Mouse (Mus musculus) neural tube, embryonic 14.5 days (tissue): ENCODE data around the gene Gpc6. TPM values are rescaled to one million over a fixed set of nuclear protein-coding genes. Genes with fewer than 3 reads are reported as not detected.

ENCODE experiments used
- ATAC-seq: fragments of 200-750 bp; cut with Nextera tagmentation; 2 replicates; pipeline ENCODE4 v1.8.0; 2017; ENCODE audit warnings: low read depth, mild to moderate bottlenecking, moderate TSS enrichment, moderate library complexity
- H3K27ac ChIP-seq: fragments of 300-500 bp; sonication (generic); 2 replicates; pipeline ENCODE4 v1.5.1; 2014; ENCODE audit warnings: low read depth, mild to moderate bottlenecking, control low read depth, low read length, moderate library complexity, mixed read lengths
- H3K27me3 ChIP-seq: fragments of 300-500 bp; sonication (generic); 2 replicates; pipeline ENCODE4 v1.6.1; 2014; ENCODE audit warnings: low read length; ENCODE audit not compliant: control insufficient read depth, insufficient read depth
- H3K36me3 ChIP-seq: fragments of 300-500 bp; sonication (generic); 2 replicates; pipeline ENCODE4 v1.6.1; 2014; ENCODE audit warnings: low read length, mixed read lengths; ENCODE audit not compliant: control insufficient read depth, insufficient read depth
- H3K4me1 ChIP-seq: fragments of 300-500 bp; sonication (generic); 2 replicates; pipeline ENCODE4 v1.6.1; 2014; ENCODE audit warnings: low read length; ENCODE audit not compliant: control insufficient read depth, insufficient read depth
- H3K4me2 ChIP-seq: fragments of 300-500 bp; sonication (generic); 2 replicates; pipeline ENCODE4 v1.6.1; 2014; ENCODE audit warnings: mild to moderate bottlenecking, low read depth, low read length, control low read depth
- H3K4me3 ChIP-seq: fragments of 300-500 bp; sonication (generic); 2 replicates; pipeline ENCODE4 v1.5.1; 2014; ENCODE audit warnings: low read depth, low read length, control low read depth, mixed read lengths
- H3K9ac ChIP-seq: fragments of 300-500 bp; sonication (generic); replicated peaks from 2 replicates; pipeline ENCODE4 v1.6.1; 2014; ENCODE audit warnings: low read depth, mild to moderate bottlenecking, control low read depth, low read length, mixed read lengths
- H3K9me3 ChIP-seq: fragments of 300-500 bp; sonication (generic); 2 replicates; pipeline ENCODE4 v1.6.1; 2016; ENCODE audit warnings: low read length; ENCODE audit not compliant: control insufficient read depth
- WGBS: fragments of 180-500 bp; shearing (Covaris S2); extraction: QIAGEN DNeasy Blood & Tissue Kit; methylation state at CpG from one replicate; pipeline ENCODE4 v1.1.7; 2014; 5-methylcytosine and 5-hydroxymethylcytosine counted together
- polyA plus RNA-seq: library from polyadenylated mRNA; unstranded; fragments of >200 nt; fragmentation: Nextera tagmentation; extraction: Ambion mirVana; gene quantifications from 2 replicates; pipeline ENCODE4 v1.2.1, GENCODE M21; 2014

The Gpc6 gene
- polyA plus RNA-seq, 1 experiment from 2014 or later, result 20.8 TPM

- no peak for ATAC-seq
- 67% methylated on average over 7 of the region's 7 CpGs for WGBS
- Histone ChIP-seq H3K9me3 (no peaks in the 10 kb centered on the region), H3K4me2 (no peak overlapping the region), H3K27ac (no peak overlapping the region), H3K4me1 (no peaks in the 10 kb centered on the region), H3K36me3 (no peaks in the 10 kb centered on the region), H3K9ac (no peak overlapping the region), H3K4me3 (no peak overlapping the region), H3K27me3 (no peaks in the 10 kb centered on the region)
Measured at GRCm38 (mm10) chr14:117556715-117557320, 631.7 kb downstream of the Gpc6 start.

- Histone ChIP-seq H3K4me1 (no peaks in the 10 kb centered on the region), H3K27me3 (no peaks in the 10 kb centered on the region), H3K27ac (no peak overlapping the region), H3K4me2 (no peak overlapping the region), H3K9ac (no peak overlapping the region), H3K4me3 (no peak overlapping the region), H3K9me3 (no peaks in the 10 kb centered on the region), H3K36me3 (no peaks in the 10 kb centered on the region)
- 88% methylated on average over 4 of the region's 4 CpGs for WGBS
- no peak for ATAC-seq
Measured at GRCm38 (mm10) chr14:117562146-117562545, 637.0 kb downstream of the Gpc6 start.

- Histone ChIP-seq H3K4me1 (no peaks in the 10 kb centered on the region), H3K4me3 (no peak overlapping the region), H3K4me2 (no peak overlapping the region), H3K36me3 (no peaks in the 10 kb centered on the region), H3K9me3 (no peaks in the 10 kb centered on the region), H3K9ac (no peak overlapping the region), H3K27ac (no peak overlapping the region), H3K27me3 (no peaks in the 10 kb centered on the region)
- ATAC-seq, result no peak
- 80% methylated on average over 4 of the region's 4 CpGs for WGBS
Measured at GRCm38 (mm10) chr14:117569278-117569677, 644.2 kb downstream of the Gpc6 start.

- no peak overlapping the region for H3K4me2 ChIP-seq
- H3K27me3 ChIP-seq, result no peaks in the 10 kb centered on the region
- H3K9me3 ChIP-seq, result no peaks in the 10 kb centered on the region
- no peak for ATAC-seq
- H3K4me3 ChIP-seq, result no peak overlapping the region
- no peaks in the 10 kb centered on the region for H3K4me1 ChIP-seq
- H3K27ac ChIP-seq, result no peak overlapping the region
- 85% methylated on average over 8 of the region's 8 CpGs for WGBS
- no peak overlapping the region for H3K9ac ChIP-seq
- no peaks in the 10 kb centered on the region for H3K36me3 ChIP-seq
Measured at GRCm38 (mm10) chr14:117572213-117572612, 647.1 kb downstream of the Gpc6 start.

- Histone ChIP-seq H3K9ac (no peak overlapping the region), H3K27me3 (no peaks in the 10 kb centered on the region), H3K9me3 (no peaks in the 10 kb centered on the region), H3K4me1 (no peaks in the 10 kb centered on the region), H3K4me3 (no peak overlapping the region), H3K27ac (no peak overlapping the region), H3K36me3 (no peaks in the 10 kb centered on the region), H3K4me2 (no peak overlapping the region)
- ATAC-seq, result no peak
- WGBS, result 76% methylated on average over 6 of the region's 6 CpGs
Measured at GRCm38 (mm10) chr14:117574216-117574615, 649.1 kb downstream of the Gpc6 start.

- Histone ChIP-seq H3K4me2 (no peak overlapping the region), H3K9me3 (no peaks in the 10 kb centered on the region), H3K4me3 (no peak overlapping the region), H3K36me3 (no peaks in the 10 kb centered on the region), H3K9ac (no peak overlapping the region), H3K4me1 (no peaks in the 10 kb centered on the region), H3K27ac (no peak overlapping the region), H3K27me3 (no peaks in the 10 kb centered on the region)
- ATAC-seq, result no peak
- WGBS, result 91% methylated on average over 6 of the region's 6 CpGs
Measured at GRCm38 (mm10) chr14:117581740-117582139, 656.6 kb downstream of the Gpc6 start.

- no peak overlapping the region for H3K9ac ChIP-seq
- 69% methylated on average over 5 of the region's 5 CpGs for WGBS
- no peak overlapping the region for H3K4me3 ChIP-seq
- H3K4me2 ChIP-seq, result no peak overlapping the region
- ATAC-seq, result no peak
- H3K27ac ChIP-seq, result no peak overlapping the region
- H3K9me3 ChIP-seq, result no peaks in the 10 kb centered on the region
- no peaks in the 10 kb centered on the region for H3K4me1 ChIP-seq
- no peaks in the 10 kb centered on the region for H3K36me3 ChIP-seq
- no peaks in the 10 kb centered on the region for H3K27me3 ChIP-seq
Measured at GRCm38 (mm10) chr14:117599758-117600157, 674.6 kb downstream of the Gpc6 start.

- no peak overlapping the region for H3K4me2 ChIP-seq
- WGBS, result 72% methylated on average over 1 of the region's 1 CpGs
- H3K27me3 ChIP-seq, result no peaks in the 10 kb centered on the region
- H3K9me3 ChIP-seq, result no peaks in the 10 kb centered on the region
- no peak overlapping the region for H3K4me3 ChIP-seq
- ATAC-seq, result no peak
- H3K9ac ChIP-seq, result no peak overlapping the region
- H3K27ac ChIP-seq, result no peak overlapping the region
- H3K4me1 ChIP-seq, result no peaks in the 10 kb centered on the region
- no peaks in the 10 kb centered on the region for H3K36me3 ChIP-seq
Measured at GRCm38 (mm10) chr14:117603837-117604236, 678.7 kb downstream of the Gpc6 start.

GRCm38 (mm10) chr14:117605750-117606149, 680.6 kb downstream of the Gpc6 start:
- no peak overlapping the region for H3K4me3 ChIP-seq
- H3K4me2 ChIP-seq, result no peak overlapping the region
- no peaks in the 10 kb centered on the region for H3K27me3 ChIP-seq
- no peaks in the 10 kb centered on the region for H3K36me3 ChIP-seq
- H3K27ac ChIP-seq, result no peak overlapping the region
- no peak overlapping the region for H3K9ac ChIP-seq
- no peaks in the 10 kb centered on the region for H3K9me3 ChIP-seq
- no peak for ATAC-seq
- no peaks in the 10 kb centered on the region for H3K4me1 ChIP-seq
- WGBS, result 74% methylated on average over 2 of the region's 2 CpGs
